Mouse (Mus musculus) small intestine, adult 2 months (tissue): ENCODE results near the gene Lrwd1. TPM values are rescaled to one million over a fixed set of nuclear protein-coding genes. Genes with fewer than 3 reads are reported as not detected.
"Not testable (repeated sequence)": the region's sequence is repeated elsewhere in the genome, so short reads cannot be mapped to it uniquely, and the experiment has no call there.

Experiments used
- H3K27ac ChIP-seq: fragments of 200-500 bp; 2 replicates; pipeline ENCODE4 v1.5.1; 2012; ENCODE audit warnings: low read depth, low read length, control low read depth, inconsistent platforms; ENCODE audit not compliant: insufficient read depth
- H3K27me3 ChIP-seq: fragments of 200-500 bp; 2 replicates; pipeline ENCODE4 v1.6.1; 2012; ENCODE audit warnings: mild to moderate bottlenecking, moderate library complexity, low read length, inconsistent platforms; ENCODE audit not compliant: control insufficient read depth, insufficient read depth
- H3K36me3 ChIP-seq: fragments of 200-500 bp; 2 replicates; pipeline ENCODE4 v1.6.1; 2012; ENCODE audit warnings: mild to moderate bottlenecking, low read length, control low read depth, inconsistent platforms; ENCODE audit not compliant: control insufficient read depth, insufficient read depth
- H3K4me1 ChIP-seq: fragments of 200-500 bp; 2 replicates; pipeline ENCODE4 v1.6.1; 2012; ENCODE audit warnings: low read length, inconsistent platforms, mixed read lengths; ENCODE audit not compliant: control insufficient read depth, insufficient read depth, insufficient read length
- H3K4me3 ChIP-seq: fragments of 200-500 bp; 2 replicates; pipeline ENCODE4 v1.5.1; 2012; ENCODE audit warnings: low read depth, mild to moderate bottlenecking, control low read depth, inconsistent platforms, low read length, moderate library complexity
- CTCF ChIP-seq: fragments of 200-500 bp; IDR thresholded peaks from 2 replicates; pipeline ENCODE4 v1.5.1; 2012; ENCODE audit warnings: low read depth, mild to moderate bottlenecking, control low read depth, inconsistent platforms, low read length, moderate library complexity, mixed read lengths; ENCODE audit not compliant: insufficient replicate concordance, insufficient read length; ENCODE audit errors: extremely low read depth
- POLR2A ChIP-seq: fragments of 200-500 bp; IDR thresholded peaks from 2 replicates; pipeline ENCODE4 v1.6.1; 2012; ENCODE audit warnings: low read depth, mild to moderate bottlenecking, control low read depth, inconsistent platforms, low read length, moderate library complexity
- WGBS: fragments of 180-500 bp; shearing (Covaris S2); methylation state at CpG from one replicate; pipeline ENCODE4 v1.1.7; 2018; 5-methylcytosine and 5-hydroxymethylcytosine counted together
- polyA plus RNA-seq: library from polyadenylated mRNA; depleted of rRNA; stranded (reverse); fragments of >200 nt; gene quantifications from 2 replicates; pipeline ENCODE4 v1.2.3, GENCODE M21; 2012

The Lrwd1 gene
- polyA plus RNA-seq, 1 experiment, result 16.9 TPM

GRCm38 (mm10) chr5:136165246-136165645 is 29.4 kb upstream of the Lrwd1 start:
- no peak for TF ChIP-seq CTCF
- no peak for TF ChIP-seq POLR2A
- WGBS, result 80% methylated on average over 8 of the region's 8 CpGs
- no peak overlapping the region for H3K4me3 ChIP-seq
- H3K27ac ChIP-seq, result no peak overlapping the region
- peaks cover 3% of the 10 kb centered on the region; the same call in 1 of the 2 replicates for H3K4me1 ChIP-seq
- H3K27me3 ChIP-seq, result no peaks in the 10 kb centered on the region
- peaks cover 21% of the 10 kb centered on the region for H3K36me3 ChIP-seq

DNA sequence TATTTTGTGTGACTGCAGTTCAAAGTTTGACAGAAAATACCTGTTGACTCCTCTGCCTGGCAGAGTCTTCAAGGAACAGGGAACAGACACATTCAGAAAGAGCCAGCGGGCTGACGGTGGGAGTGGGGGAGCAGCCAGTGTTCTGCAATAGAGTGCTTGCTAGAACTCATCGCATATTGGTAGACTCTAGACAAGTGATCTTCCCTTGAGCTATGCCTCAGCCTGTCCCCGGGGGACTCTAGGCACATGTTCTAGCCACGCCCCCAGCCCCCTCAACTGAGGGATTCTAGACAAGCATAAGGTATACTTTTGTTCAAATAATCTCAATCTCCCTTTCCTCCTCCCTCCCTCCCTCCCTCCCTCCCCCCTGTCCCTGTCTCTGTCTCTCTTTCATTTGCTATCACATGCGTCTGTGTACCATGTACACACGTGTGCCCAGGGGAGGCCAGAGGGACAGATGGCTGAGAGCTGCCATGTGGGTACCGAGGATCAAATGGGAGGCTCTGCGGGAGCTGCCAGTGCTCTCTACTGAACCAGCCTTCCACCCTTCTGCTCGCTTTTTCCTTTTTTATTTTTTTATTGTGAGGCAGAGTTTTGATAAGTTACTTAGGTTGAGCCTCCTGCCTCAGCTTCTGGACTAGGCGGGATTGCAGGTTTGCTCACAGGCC is 28.1 kb upstream of the Lrwd1 start:
- H3K27ac ChIP-seq, result no peak overlapping the region
- H3K36me3 ChIP-seq, result peaks cover 24% of the 10 kb centered on the region
- TF ChIP-seq CTCF, result no peak
- TF ChIP-seq POLR2A, result no peak
- no peak overlapping the region for H3K4me3 ChIP-seq
- H3K4me1 ChIP-seq, result no peaks in the 10 kb centered on the region; the same call in 1 of the 2 replicates
- no peaks in the 10 kb centered on the region for H3K27me3 ChIP-seq
- WGBS, result 86% methylated on average over 11 of the region's 11 CpGs

- H3K4me1 ChIP-seq, H3K27me3 ChIP-seq, H3K4me3 ChIP-seq, H3K27ac ChIP-seq: not testable (repeated sequence)
- H3K36me3 ChIP-seq, result peaks cover 19% of the 10 kb centered on the region
- 82% methylated on average over 11 of the region's 12 CpGs for whole genome bisulfite sequencing
Measured at GRCm38 (mm10) chr5:136160084-136160483, 24.2 kb upstream of the Lrwd1 start.

GRCm38 (mm10) chr5:136155399-136155798 is 19.5 kb upstream of the Lrwd1 start:
- TF ChIP-seq CTCF, result no peak
- TF ChIP-seq POLR2A, result no peak
- H3K4me3 ChIP-seq, result no peak overlapping the region
- H3K27ac ChIP-seq, result no peak overlapping the region
- WGBS, result 82% methylated on average over 5 of the region's 5 CpGs
- no peaks in the 10 kb centered on the region for H3K4me1 ChIP-seq
- no peaks in the 10 kb centered on the region for H3K27me3 ChIP-seq
- H3K36me3 ChIP-seq, result peaks cover 4% of the 10 kb centered on the region; the same call in 1 of the 2 replicates

- H3K27ac ChIP-seq, result no peak overlapping the region
- no peak for TF ChIP-seq POLR2A
- TF ChIP-seq CTCF, result no peak
- no peaks in the 10 kb centered on the region for H3K27me3 ChIP-seq
- H3K4me1 ChIP-seq, result peaks cover 3% of the 10 kb centered on the region; the same call in 1 of the 2 replicates
- H3K4me3 ChIP-seq, result no peak overlapping the region
- no peaks in the 10 kb centered on the region for H3K36me3 ChIP-seq
- whole genome bisulfite sequencing, result 72% methylated on average over 8 of the region's 8 CpGs
Measured at GRCm38 (mm10) chr5:136152365-136152764, 16.5 kb upstream of the Lrwd1 start.

DNA sequence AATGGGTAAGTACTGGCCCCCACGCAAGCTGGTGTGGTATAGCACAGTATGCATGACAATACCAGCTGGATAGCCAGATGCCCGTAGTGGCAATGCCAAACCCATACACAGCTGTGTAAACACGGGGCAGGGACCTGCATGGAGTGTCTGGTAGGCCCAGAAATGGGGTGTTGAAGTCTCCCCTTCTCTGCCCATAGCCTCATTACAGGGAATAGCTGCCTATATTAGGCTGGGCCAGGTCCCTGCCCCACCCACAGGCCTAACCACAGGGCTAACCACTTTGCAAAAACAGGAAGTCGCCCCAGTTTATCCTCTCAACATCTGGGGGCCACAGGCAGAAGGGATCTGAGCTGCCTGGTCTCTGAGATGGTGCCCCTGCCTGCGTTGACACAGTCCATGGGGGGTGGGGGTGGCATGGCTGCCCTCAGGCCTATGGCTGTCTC is 13.3 kb upstream of the Lrwd1 start:
- not testable (repeated sequence) for H3K4me3 ChIP-seq, H3K36me3 ChIP-seq, H3K4me1 ChIP-seq, H3K27me3 ChIP-seq, H3K27ac ChIP-seq
- 34% methylated on average over 5 of the region's 5 CpGs for WGBS

- H3K4me1 ChIP-seq, result peaks cover 3% of the 10 kb centered on the region; the same call in 1 of the 2 replicates
- 75% methylated on average over 8 of the region's 8 CpGs for WGBS
- no peak overlapping the region for H3K4me3 ChIP-seq
- TF ChIP-seq CTCF (no peak), POLR2A (no peak)
- H3K27me3 ChIP-seq, result no peaks in the 10 kb centered on the region
- no peak overlapping the region for H3K27ac ChIP-seq
- no peaks in the 10 kb centered on the region for H3K36me3 ChIP-seq
Measured at GRCm38 (mm10) chr5:136147704-136148103, 11.8 kb upstream of the Lrwd1 start.

- Histone ChIP-seq H3K36me3 (no peaks in the 10 kb centered on the region), H3K4me1 (peaks cover 3% of the 10 kb centered on the region; the same call in 1 of the 2 replicates), H3K4me3 (no peak overlapping the region), H3K27me3 (no peaks in the 10 kb centered on the region), H3K27ac (no peak overlapping the region)
- no peak for TF ChIP-seq CTCF
- no peak for TF ChIP-seq POLR2A
- 95% methylated on average over 1 of the region's 1 CpGs for WGBS
Measured at GRCm38 (mm10) chr5:136146936-136147335, 11.1 kb upstream of the Lrwd1 start.
